Mouse (Mus musculus) embryo, embryonic 10.5 days (tissue): ENCODE measurements around the gene Krtcap3.

ENCODE experiments used
- DNase-seq: peaks from one replicate; pipeline ENCODE4 v3.0.0-alpha.2; 2015; ENCODE audit warnings: low spot score

Krtcap3 gene

GRCm38 (mm10) chr5:31253806-31254205, 2.3 kb downstream of the Krtcap3 start:
- DNase-seq, result no peak

GRCm38 (mm10) chr5:31254452-31254851, 3.0 kb downstream of the Krtcap3 start:
- DNase-seq, result no peak

GRCm38 (mm10) chr5:31254901-31255300, 3.4 kb downstream of the Krtcap3 start:
- DNase-seq, result no peak

GRCm38 (mm10) chr5:31255381-31255780, 3.9 kb downstream of the Krtcap3 start:
- DNase-seq, result no peak

- no peak for DNase-seq
Measured at GRCm38 (mm10) chr5:31255971-31256370, 4.5 kb downstream of the Krtcap3 start.

GRCm38 (mm10) chr5:31257616-31258015, 6.1 kb downstream of the Krtcap3 start:
- no peak for DNase-seq

- DNase-seq, result no peak
Measured at GRCm38 (mm10) chr5:31266101-31266500, 14.6 kb downstream of the Krtcap3 start.

- no peak for DNase-seq
Measured at GRCm38 (mm10) chr5:31267686-31268085, 16.2 kb downstream of the Krtcap3 start.

GRCm38 (mm10) chr5:31273018-31273417, 21.5 kb downstream of the Krtcap3 start:
- no peak for DNase-seq

- DNase-seq, result no peak
Measured at GRCm38 (mm10) chr5:31279245-31279988, 27.9 kb downstream of the Krtcap3 start.

- no peak for DNase-seq
Measured at GRCm38 (mm10) chr5:31288225-31288624, 36.7 kb downstream of the Krtcap3 start.

GRCm38 (mm10) chr5:31288655-31289054, 37.2 kb downstream of the Krtcap3 start:
- DNase-seq, result no peak

GRCm38 (mm10) chr5:31289626-31290230, 38.2 kb downstream of the Krtcap3 start:
- no peak for DNase-seq

GRCm38 (mm10) chr5:31290521-31291360, 39.2 kb downstream of the Krtcap3 start, which contains the start of gene Ift172:
TSS of gene Ift172 (minus strand) at chr5:31291116.
- DNase-seq, result peak; percentile 99

- no peak for DNase-seq
Measured at GRCm38 (mm10) chr5:31291361-31291688, 39.8 kb downstream of the Krtcap3 start.

- DNase-seq, result peak; percentile 29
Measured at GRCm38 (mm10) chr5:31294964-31295605, 43.6 kb downstream of the Krtcap3 start.

GRCm38 (mm10) chr5:31295606-31296141, 44.2 kb downstream of the Krtcap3 start, which contains the start of gene Fndc4:
TSS of gene Fndc4 (minus strand) at chr5:31296080.
- peak; percentile 83 for DNase-seq

- no peak for DNase-seq
Measured at GRCm38 (mm10) chr5:31297047-31297757, 45.7 kb downstream of the Krtcap3 start, which contains the start of gene Gckr. TSS of gene Gckr (plus strand) at chr5:31297443.

GRCm38 (mm10) chr5:31297981-31298380, 46.5 kb downstream of the Krtcap3 start:
- no peak for DNase-seq

GRCm38 (mm10) chr5:31298486-31298885, 47.0 kb downstream of the Krtcap3 start:
- no peak for DNase-seq

GRCm38 (mm10) chr5:31301866-31302265, 50.4 kb downstream of the Krtcap3 start:
- DNase-seq, result no peak
